Mouse (Mus musculus) midbrain, embryonic 10.5 days (tissue): ENCODE data around the gene Sspn. TPM values are rescaled to one million over a fixed set of nuclear protein-coding genes. Genes with fewer than 3 reads are reported as not detected.

Experiments used
- DNase-seq: peaks from one replicate; pipeline ENCODE4 v3.0.0-alpha.2; 2017; ENCODE audit warnings: low spot score
- H3K27ac ChIP-seq: fragments of 300-500 bp; sonication (generic); replicated peaks from 2 replicates; pipeline ENCODE4 v1.5.1; 2016; ENCODE audit warnings: mild to moderate bottlenecking
- H3K27me3 ChIP-seq: fragments of 300-500 bp; sonication (generic); 2 replicates; pipeline ENCODE4 v1.6.1; 2016; ENCODE audit warnings: low read depth, mild to moderate bottlenecking; ENCODE audit not compliant: poor library complexity, severe bottlenecking
- H3K36me3 ChIP-seq: fragments of 300-500 bp; sonication (generic); 2 replicates; pipeline ENCODE4 v1.6.1; 2016; ENCODE audit warnings: mild to moderate bottlenecking, moderate library complexity
- H3K4me1 ChIP-seq: fragments of 300-500 bp; sonication (generic); 2 replicates; pipeline ENCODE4 v1.6.1; 2016
- H3K4me3 ChIP-seq: fragments of 300-500 bp; sonication (generic); 2 replicates; pipeline ENCODE4 v1.5.1; 2016; ENCODE audit warnings: mild to moderate bottlenecking, moderate library complexity
- H3K9me3 ChIP-seq: fragments of 300-500 bp; sonication (generic); replicated peaks from 2 replicates; pipeline ENCODE4 v1.6.1; 2016; ENCODE audit warnings: mild to moderate bottlenecking
- WGBS: fragments of 180-500 bp; shearing (Covaris S2); methylation state at CpG from one replicate; pipeline ENCODE4 v1.1.7; 2016; 5-methylcytosine and 5-hydroxymethylcytosine counted together
- polyA plus RNA-seq: library from polyadenylated mRNA; unstranded; fragments of >200 nt; fragmentation: Nextera tagmentation; extraction: Ambion mirVana; gene quantifications from 2 replicates; pipeline ENCODE4 v1.2.1, GENCODE M21; 2016

Sspn gene
- polyA plus RNA-seq, 1 experiment from 2014 or later, result 1.6 TPM

DNA sequence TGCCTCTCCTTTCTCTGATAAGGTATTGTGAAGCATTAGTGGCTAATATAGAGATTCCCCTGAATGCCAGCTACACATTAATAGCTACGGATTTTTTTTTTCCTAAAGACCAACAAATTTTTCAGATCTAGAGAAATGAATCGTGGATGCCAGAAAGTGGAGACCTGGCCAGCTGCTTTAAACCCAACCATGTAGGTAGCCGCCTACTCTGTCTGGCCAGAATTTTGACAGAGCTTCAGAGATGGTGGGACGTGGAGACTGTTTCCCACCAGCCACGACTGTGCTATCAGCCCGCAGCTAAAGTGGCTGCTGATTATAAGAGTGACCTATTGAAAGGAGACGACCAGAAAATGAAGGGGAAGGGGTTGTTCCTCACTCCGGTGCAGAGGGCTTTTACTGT is 36.3 kb downstream of the Sspn start:
- WGBS, result 82% methylated on average over 8 of the region's 8 CpGs
- H3K9me3 ChIP-seq, result no peaks in the 10 kb centered on the region
- no peaks in the 10 kb centered on the region for H3K36me3 ChIP-seq
- no peak for DNase-seq
- no peaks in the 10 kb centered on the region for H3K27me3 ChIP-seq
- no peak overlapping the region for H3K27ac ChIP-seq
- no peak overlapping the region for H3K4me3 ChIP-seq
- H3K4me1 ChIP-seq, result no peaks in the 10 kb centered on the region; the same call in 1 of the 2 replicates

DNA sequence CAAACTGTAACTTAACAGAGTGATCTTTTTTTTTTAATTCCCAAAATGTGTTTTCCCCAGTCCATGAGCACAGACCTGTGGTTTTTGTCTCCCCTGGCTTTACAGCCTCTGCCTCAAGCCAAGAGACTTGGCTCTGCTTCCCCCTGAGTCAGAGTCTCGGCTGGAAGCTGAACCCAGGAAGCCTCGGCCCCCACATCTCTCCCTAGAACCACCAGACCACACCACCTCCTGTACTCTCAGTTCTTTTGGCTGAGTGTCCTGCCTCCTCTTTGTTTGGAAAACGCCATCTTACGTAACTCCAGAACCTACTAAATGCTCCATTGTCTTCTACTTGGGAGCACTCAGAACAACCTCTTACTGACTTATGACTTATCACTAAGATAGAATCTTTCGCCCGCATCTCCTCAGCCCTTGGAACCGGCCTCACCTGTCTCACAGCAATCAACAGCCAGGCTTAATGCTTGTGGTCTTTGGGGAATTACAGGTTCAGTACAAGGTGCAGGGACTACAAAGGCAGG is 36.9 kb downstream of the Sspn start:
- 87% methylated on average over 7 of the region's 7 CpGs for WGBS
- peaks cover 6% of the 10 kb centered on the region for H3K4me1 ChIP-seq
- H3K27me3 ChIP-seq, result no peaks in the 10 kb centered on the region
- no peaks in the 10 kb centered on the region for H3K9me3 ChIP-seq
- DNase-seq, result no peak
- no peak overlapping the region for H3K4me3 ChIP-seq
- H3K27ac ChIP-seq, result no peak overlapping the region
- H3K36me3 ChIP-seq, result no peaks in the 10 kb centered on the region

- WGBS, result 85% methylated on average over 10 of the region's 10 CpGs
- no peaks in the 10 kb centered on the region for H3K27me3 ChIP-seq
Observed at GRCm38 (mm10) chr6:145968821-145969220, 37.4 kb downstream of the Sspn start.

DNA sequence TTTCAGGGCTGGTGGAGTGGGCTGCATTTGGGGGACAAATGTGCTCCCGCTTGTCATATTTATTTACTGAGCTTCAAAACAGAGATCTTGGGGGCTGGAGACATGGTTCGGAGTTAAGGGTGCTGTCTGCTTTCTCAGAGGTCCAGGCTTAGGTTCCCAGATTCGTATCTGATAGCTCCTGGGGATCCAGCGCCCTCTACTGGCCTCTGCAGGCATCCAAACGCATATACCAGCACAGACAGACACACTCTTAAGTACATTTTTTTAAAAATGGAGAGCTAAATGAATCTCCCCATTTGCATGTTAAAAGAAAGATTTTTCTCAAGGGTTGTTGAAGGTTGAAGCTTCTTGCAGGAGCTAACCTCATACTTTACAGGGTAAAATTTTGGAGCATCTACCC is 38.1 kb downstream of the Sspn start:
- no peaks in the 10 kb centered on the region for H3K27me3 ChIP-seq
- H3K27ac ChIP-seq, result no peak overlapping the region
- H3K4me1 ChIP-seq, result peaks cover 13% of the 10 kb centered on the region
- no peak overlapping the region for H3K4me3 ChIP-seq
- no peaks in the 10 kb centered on the region for H3K9me3 ChIP-seq
- H3K36me3 ChIP-seq, result no peaks in the 10 kb centered on the region
- WGBS, result 80% methylated on average over 5 of the region's 5 CpGs
- no peak for DNase-seq

More at GRCm38 (mm10) chr6:145968821-145969220, 37.4 kb downstream of the Sspn start:
- Histone ChIP-seq H3K4me1 (peaks cover 11% of the 10 kb centered on the region), H3K4me3 (no peak overlapping the region), H3K27ac (no peak overlapping the region), H3K36me3 (no peaks in the 10 kb centered on the region), H3K9me3 (no peaks in the 10 kb centered on the region)
- DNase-seq, result no peak

DNA sequence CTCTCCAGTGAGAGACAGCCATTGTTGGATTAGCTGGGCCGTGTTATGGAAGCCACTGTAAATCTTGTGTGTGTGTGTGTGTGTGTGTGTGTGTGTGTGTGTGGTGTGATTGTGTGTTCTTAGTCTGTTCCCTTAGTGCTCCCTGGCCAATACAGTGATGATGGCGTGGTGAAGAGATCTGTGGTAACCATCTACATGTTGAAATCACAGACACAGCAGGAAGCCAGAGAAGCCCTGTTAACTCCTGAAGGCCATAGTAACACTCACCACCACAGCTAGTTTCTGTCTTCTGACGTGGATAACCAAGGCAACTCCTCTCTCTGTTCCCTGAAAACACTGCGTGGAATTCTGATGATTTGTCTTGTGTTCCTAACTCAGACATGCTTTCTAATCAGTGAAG is 40.7 kb downstream of the Sspn start:
- DNase-seq, result no peak
- Histone ChIP-seq H3K4me1 (peaks cover 13% of the 10 kb centered on the region), H3K9me3 (no peaks in the 10 kb centered on the region), H3K4me3 (no peak overlapping the region), H3K36me3 (no peaks in the 10 kb centered on the region), H3K27me3 (no peaks in the 10 kb centered on the region), H3K27ac (no peak overlapping the region)
- WGBS, result 82% methylated on average over 4 of the region's 4 CpGs

DNA sequence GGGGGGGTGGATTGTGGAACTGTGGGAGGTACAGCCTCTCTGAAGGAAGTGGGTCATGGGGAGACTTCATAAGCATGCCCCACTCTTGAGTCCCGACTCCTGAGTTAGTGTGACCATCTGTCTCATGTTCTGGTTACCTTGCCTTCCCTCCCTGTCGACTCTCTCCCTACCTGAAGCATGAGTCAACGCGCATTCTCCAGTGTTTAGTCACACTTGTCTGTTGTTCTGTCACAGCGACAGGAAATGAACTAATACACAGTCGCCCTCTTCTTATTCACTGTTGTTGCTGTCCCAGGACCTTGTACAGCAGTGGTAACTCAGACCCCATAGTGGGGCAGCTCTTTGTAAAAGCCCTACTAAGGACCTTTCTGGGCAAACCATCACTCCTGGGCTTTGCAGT is 41.4 kb downstream of the Sspn start:
- Histone ChIP-seq H3K4me1 (peaks cover 13% of the 10 kb centered on the region), H3K27ac (no peak overlapping the region; the same call in 1 of the 2 replicates), H3K4me3 (no peak overlapping the region), H3K36me3 (no peaks in the 10 kb centered on the region), H3K9me3 (no peaks in the 10 kb centered on the region), H3K27me3 (no peaks in the 10 kb centered on the region)
- no peak for DNase-seq
- 88% methylated on average over 6 of the region's 6 CpGs for WGBS

GRCm38 (mm10) chr6:145973356-145973755 is 41.9 kb downstream of the Sspn start:
- DNase-seq, result no peak
- no peak overlapping the region; the same call in 1 of the 2 replicates for H3K27ac ChIP-seq
- H3K27me3 ChIP-seq, result no peaks in the 10 kb centered on the region
- no peaks in the 10 kb centered on the region for H3K9me3 ChIP-seq
- H3K4me1 ChIP-seq, result peaks cover 13% of the 10 kb centered on the region
- H3K4me3 ChIP-seq, result no peak overlapping the region
- WGBS, result 52% methylated on average over 5 of the region's 5 CpGs
- H3K36me3 ChIP-seq, result no peaks in the 10 kb centered on the region

DNA sequence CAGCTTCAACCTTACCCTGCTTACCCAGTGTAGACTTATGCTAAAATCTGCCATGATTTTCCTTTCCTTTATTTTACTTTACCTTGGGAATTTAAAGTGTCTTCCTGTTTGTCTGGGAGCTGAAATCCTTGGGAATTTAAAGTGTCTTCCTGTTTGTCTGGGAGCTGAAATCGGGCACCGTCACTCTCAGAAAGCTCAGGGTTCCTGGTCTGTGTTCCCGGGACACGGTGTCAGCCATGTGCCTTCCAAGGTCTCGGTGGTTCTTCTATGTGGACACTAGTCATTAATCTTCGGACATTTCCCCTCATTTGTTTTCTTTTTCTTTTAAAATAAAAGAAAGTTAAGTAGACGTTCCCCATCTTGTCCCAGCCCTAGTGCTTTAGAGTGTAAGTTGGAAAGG is 43.3 kb downstream of the Sspn start:
- WGBS, result 87% methylated on average over 7 of the region's 7 CpGs
- Histone ChIP-seq H3K9me3 (no peaks in the 10 kb centered on the region), H3K27ac (no peak overlapping the region), H3K27me3 (no peaks in the 10 kb centered on the region), H3K4me1 (peaks cover 13% of the 10 kb centered on the region), H3K36me3 (no peaks in the 10 kb centered on the region), H3K4me3 (no peak overlapping the region)
- DNase-seq, result no peak

DNA sequence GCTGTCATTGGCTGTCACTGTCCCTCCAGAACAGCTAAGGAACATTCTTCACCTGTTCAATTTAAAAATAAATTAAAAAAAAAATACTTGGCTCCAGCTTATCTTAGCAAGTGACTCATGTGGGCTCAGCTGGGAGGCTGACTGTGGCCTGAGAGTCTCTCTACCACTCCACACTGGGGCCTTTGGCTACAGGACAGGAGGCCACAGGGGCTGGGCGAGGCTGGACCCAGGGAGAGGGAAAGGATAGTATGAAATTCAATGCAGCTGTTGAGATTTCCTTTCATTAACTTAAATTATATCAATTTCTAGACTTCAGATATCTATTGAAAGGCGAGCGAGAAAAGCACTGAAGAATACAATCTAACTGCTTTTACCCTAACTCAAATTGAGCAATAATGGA is 45.9 kb downstream of the Sspn start:
- H3K27me3 ChIP-seq, result no peaks in the 10 kb centered on the region
- peaks cover 13% of the 10 kb centered on the region for H3K4me1 ChIP-seq
- no peak for DNase-seq
- H3K4me3 ChIP-seq, result no peak overlapping the region
- no peaks in the 10 kb centered on the region for H3K36me3 ChIP-seq
- H3K9me3 ChIP-seq, result no peaks in the 10 kb centered on the region
- 86% methylated on average over 3 of the region's 3 CpGs for WGBS
- no peak overlapping the region for H3K27ac ChIP-seq

GRCm38 (mm10) chr6:145977771-145978450 is 46.5 kb downstream of the Sspn start:
- no peak for DNase-seq
- Histone ChIP-seq H3K4me3 (no peak overlapping the region), H3K27ac (no peak overlapping the region), H3K4me1 (peaks cover 12% of the 10 kb centered on the region), H3K36me3 (no peaks in the 10 kb centered on the region), H3K27me3 (no peaks in the 10 kb centered on the region), H3K9me3 (no peaks in the 10 kb centered on the region)
- WGBS, result 78% methylated on average over 8 of the region's 8 CpGs

GRCm38 (mm10) chr6:145981074-145981473 is 49.6 kb downstream of the Sspn start:
- DNase-seq, result no peak
- no peaks in the 10 kb centered on the region for H3K27me3 ChIP-seq
- H3K27ac ChIP-seq, result no peak overlapping the region
- WGBS, result 95% methylated on average over 8 of the region's 8 CpGs
- H3K4me3 ChIP-seq, result no peak overlapping the region
- no peaks in the 10 kb centered on the region for H3K9me3 ChIP-seq
- no peaks in the 10 kb centered on the region for H3K4me1 ChIP-seq
- no peaks in the 10 kb centered on the region for H3K36me3 ChIP-seq

- 94% methylated on average over 4 of the region's 4 CpGs for WGBS
- Histone ChIP-seq H3K4me1 (peaks cover 4% of the 10 kb centered on the region), H3K36me3 (no peaks in the 10 kb centered on the region), H3K27ac (no peak overlapping the region), H3K4me3 (no peak overlapping the region), H3K9me3 (no peaks in the 10 kb centered on the region), H3K27me3 (no peaks in the 10 kb centered on the region)
- no peak for DNase-seq
Observed at GRCm38 (mm10) chr6:145982335-145982734, 50.9 kb downstream of the Sspn start.

GRCm38 (mm10) chr6:145990578-145990977 is 59.1 kb downstream of the Sspn start:
- H3K9me3 ChIP-seq, result no peaks in the 10 kb centered on the region
- no peak overlapping the region for H3K27ac ChIP-seq
- H3K27me3 ChIP-seq, result no peaks in the 10 kb centered on the region
- no peak overlapping the region for H3K4me3 ChIP-seq
- WGBS, result 89% methylated on average over 1 of the region's 1 CpGs
- DNase-seq, result no peak
- no peaks in the 10 kb centered on the region for H3K36me3 ChIP-seq
- peaks cover 23% of the 10 kb centered on the region for H3K4me1 ChIP-seq
